Mouse (Mus musculus): ENCODE results near the gene Cspg5. TPM values are rescaled to one million over a fixed set of nuclear protein-coding genes. Genes with fewer than 3 reads are reported as not detected.

Gene Cspg5
- polyA plus RNA-seq, 1 experiment from 2014 or later: 3.0 TPM

DNA sequence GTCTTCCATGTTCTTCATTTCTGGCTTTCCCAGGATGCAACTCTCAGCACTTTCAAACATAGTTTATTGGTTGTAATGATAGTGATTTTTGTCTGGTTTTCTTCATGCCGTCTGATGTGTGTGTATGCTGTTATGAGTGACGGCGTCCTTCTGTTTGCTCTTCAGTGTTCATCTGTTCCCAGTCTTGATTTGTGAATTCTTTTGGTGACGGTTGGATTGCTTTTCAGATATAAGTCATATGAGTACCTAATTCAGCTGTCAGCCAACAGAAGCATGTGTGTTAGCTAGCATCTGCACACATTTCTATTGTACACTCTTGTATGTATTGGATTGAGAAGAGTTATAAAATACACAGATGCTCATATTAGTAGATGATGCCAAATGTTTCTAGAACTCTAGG is 19.3 kb upstream of the Cspg5 start:
- Histone ChIP-seq H3K4me1 (replicated peaks; ENCODE audit: control insufficient read depth, insufficient read depth) (no peaks in the 10 kb centered on the region), H3K36me3 (ENCODE audit: control insufficient read depth, insufficient read depth, low read length) (peaks cover 12% of the 10 kb centered on the region; the same call in 1 of the 2 replicates), H3K4me3 (ENCODE audit: low read depth, low read length) (no peak overlapping the region), H3K27me3 (ENCODE audit: control insufficient read depth, insufficient read depth, low read length) (no peaks in the 10 kb centered on the region), H3K9me3 (ENCODE audit: control insufficient read depth, low read length) (no peaks in the 10 kb centered on the region), H3K4me2 (replicated peaks; ENCODE audit: low read depth) (no peak overlapping the region), H3K9ac (ENCODE audit: low read length) (no peak overlapping the region), H3K27ac (replicated peaks) (no peak overlapping the region)
- DNase-seq (ENCODE audit: low spot score) (no peak), ATAC-seq (ENCODE audit: low FRiP score, low TSS enrichment) (no peak)
- TF ChIP-seq EP300 (optimal IDR thresholded peaks at IDR 0.05) (no peak), CTCF (IDR thresholded peaks at IDR 0.05; ENCODE audit: low read depth) (no peak)
- 85% methylated on average over 4 of the region's 4 CpGs for WGBS

DNA sequence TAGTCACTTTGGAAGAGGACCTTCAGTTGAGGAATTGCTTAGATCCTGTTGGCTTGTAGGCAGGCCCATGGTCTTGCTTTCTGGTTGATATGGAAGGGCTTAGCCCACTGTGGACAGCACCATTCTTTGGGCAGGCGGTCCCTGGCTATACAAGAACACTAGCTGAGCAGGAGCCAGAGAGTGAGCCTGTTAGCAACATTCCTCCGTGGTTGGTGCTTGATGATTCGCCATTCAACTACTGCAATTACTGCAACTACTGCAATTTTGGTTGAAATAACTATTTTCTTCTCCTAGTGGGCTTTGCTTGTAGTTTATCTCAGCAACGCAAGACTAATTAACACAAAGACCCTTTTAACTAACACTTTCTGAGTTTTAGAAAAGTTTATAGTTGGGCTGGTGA is 17.4 kb upstream of the Cspg5 start:
- no peaks in the 10 kb centered on the region for H3K27me3 ChIP-seq (ENCODE audit: control insufficient read depth, insufficient read depth, low read length)
- WGBS: 88% methylated on average over 4 of the region's 4 CpGs
- no peak overlapping the region for H3K4me3 ChIP-seq (ENCODE audit: low read depth, low read length)
- ATAC-seq (ENCODE audit: low FRiP score, low TSS enrichment) (no peak), DNase-seq (ENCODE audit: low spot score) (no peak)
- H3K9me3 ChIP-seq (ENCODE audit: control insufficient read depth, low read length): no peaks in the 10 kb centered on the region
- TF ChIP-seq CTCF (IDR thresholded peaks at IDR 0.05; ENCODE audit: low read depth) (no peak), EP300 (optimal IDR thresholded peaks at IDR 0.05) (no peak)
- no peak overlapping the region for H3K9ac ChIP-seq (ENCODE audit: low read length)
- no peak overlapping the region for H3K4me2 ChIP-seq (replicated peaks; ENCODE audit: low read depth)
- H3K27ac ChIP-seq (replicated peaks): no peak overlapping the region
- no peaks in the 10 kb centered on the region for H3K4me1 ChIP-seq (replicated peaks; ENCODE audit: control insufficient read depth, insufficient read depth)
- H3K36me3 ChIP-seq (ENCODE audit: control insufficient read depth, insufficient read depth, low read length): peaks cover 17% of the 10 kb centered on the region; the same call in 1 of the 2 replicates

DNA sequence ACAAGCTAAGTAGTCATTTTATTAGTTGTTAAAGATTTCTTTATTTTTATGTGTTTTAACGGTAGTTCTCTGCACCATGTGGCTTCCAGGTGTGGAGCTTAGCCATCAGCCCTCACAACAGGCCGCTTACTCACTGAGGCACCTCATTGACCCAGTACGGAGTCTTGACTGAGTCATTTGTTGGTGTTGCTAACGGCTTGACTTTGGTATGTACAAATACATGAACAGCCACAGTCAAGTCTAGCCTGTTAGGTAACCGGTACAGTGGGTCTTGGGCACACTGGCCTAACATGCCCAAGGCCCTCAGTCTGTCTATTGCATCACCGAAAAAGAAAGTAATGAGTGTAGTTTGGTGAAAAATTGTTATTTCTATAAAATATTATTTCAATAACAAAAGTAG is 14.9 kb upstream of the Cspg5 start:
- TF ChIP-seq CTCF (IDR thresholded peaks at IDR 0.05; ENCODE audit: low read depth) (no peak), EP300 (optimal IDR thresholded peaks at IDR 0.05) (no peak)
- H3K36me3 ChIP-seq (ENCODE audit: control insufficient read depth, insufficient read depth, low read length): peaks cover 11% of the 10 kb centered on the region; the same call in 1 of the 2 replicates
- 68% methylated on average over 6 of the region's 6 CpGs for WGBS
- peak; percentile 40; the same call in 1 of the 2 replicates for ATAC-seq (ENCODE audit: low FRiP score, low TSS enrichment)
- no peak overlapping the region for H3K4me3 ChIP-seq (ENCODE audit: low read depth, low read length)
- no peaks in the 10 kb centered on the region for H3K4me1 ChIP-seq (replicated peaks; ENCODE audit: control insufficient read depth, insufficient read depth)
- no peaks in the 10 kb centered on the region for H3K27me3 ChIP-seq (ENCODE audit: control insufficient read depth, insufficient read depth, low read length)
- H3K27ac ChIP-seq (replicated peaks): no peak overlapping the region
- no peak for DNase-seq (ENCODE audit: low spot score)
- no peak overlapping the region for H3K9ac ChIP-seq (ENCODE audit: low read length)
- H3K9me3 ChIP-seq (ENCODE audit: control insufficient read depth, low read length): no peaks in the 10 kb centered on the region
- H3K4me2 ChIP-seq (replicated peaks; ENCODE audit: low read depth): no peak overlapping the region

DNA sequence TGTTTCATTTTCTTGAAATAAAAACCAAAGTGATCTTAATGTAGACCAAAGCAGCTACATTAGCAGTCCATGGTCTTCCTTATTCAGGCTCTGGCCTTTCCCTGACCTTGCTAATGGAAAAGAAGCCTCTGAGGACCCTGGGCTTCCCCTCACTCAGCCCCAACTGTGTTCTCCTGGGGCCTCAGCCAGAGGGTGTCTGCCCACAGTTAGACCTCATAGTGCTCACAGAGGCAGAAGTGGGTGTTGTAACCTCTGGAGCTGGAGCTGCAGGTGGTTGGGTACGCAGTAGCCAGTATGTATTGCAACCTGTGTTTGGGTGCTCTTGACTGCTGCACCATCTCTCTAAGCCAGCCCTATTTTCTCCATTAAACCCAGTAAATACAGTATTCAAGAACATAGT is 14.5 kb upstream of the Cspg5 start:
- no peak for DNase-seq (ENCODE audit: low spot score)
- Histone ChIP-seq H3K9ac (ENCODE audit: low read length) (no peak overlapping the region), H3K27me3 (ENCODE audit: control insufficient read depth, insufficient read depth, low read length) (no peaks in the 10 kb centered on the region), H3K27ac (replicated peaks) (peak overlapping the region; percentile 9; the same call in 1 of the 2 replicates), H3K36me3 (ENCODE audit: control insufficient read depth, insufficient read depth, low read length) (peaks cover 10% of the 10 kb centered on the region; the same call in 1 of the 2 replicates), H3K9me3 (ENCODE audit: control insufficient read depth, low read length) (no peaks in the 10 kb centered on the region), H3K4me3 (ENCODE audit: low read depth, low read length) (no peak overlapping the region), H3K4me1 (replicated peaks; ENCODE audit: control insufficient read depth, insufficient read depth) (no peaks in the 10 kb centered on the region), H3K4me2 (replicated peaks; ENCODE audit: low read depth) (no peak overlapping the region)
- ATAC-seq (ENCODE audit: low FRiP score, low TSS enrichment): no peak
- TF ChIP-seq CTCF (IDR thresholded peaks at IDR 0.05; ENCODE audit: low read depth) (no peak), EP300 (optimal IDR thresholded peaks at IDR 0.05) (no peak)
- WGBS: 95% methylated on average over 1 of the region's 1 CpGs

DNA sequence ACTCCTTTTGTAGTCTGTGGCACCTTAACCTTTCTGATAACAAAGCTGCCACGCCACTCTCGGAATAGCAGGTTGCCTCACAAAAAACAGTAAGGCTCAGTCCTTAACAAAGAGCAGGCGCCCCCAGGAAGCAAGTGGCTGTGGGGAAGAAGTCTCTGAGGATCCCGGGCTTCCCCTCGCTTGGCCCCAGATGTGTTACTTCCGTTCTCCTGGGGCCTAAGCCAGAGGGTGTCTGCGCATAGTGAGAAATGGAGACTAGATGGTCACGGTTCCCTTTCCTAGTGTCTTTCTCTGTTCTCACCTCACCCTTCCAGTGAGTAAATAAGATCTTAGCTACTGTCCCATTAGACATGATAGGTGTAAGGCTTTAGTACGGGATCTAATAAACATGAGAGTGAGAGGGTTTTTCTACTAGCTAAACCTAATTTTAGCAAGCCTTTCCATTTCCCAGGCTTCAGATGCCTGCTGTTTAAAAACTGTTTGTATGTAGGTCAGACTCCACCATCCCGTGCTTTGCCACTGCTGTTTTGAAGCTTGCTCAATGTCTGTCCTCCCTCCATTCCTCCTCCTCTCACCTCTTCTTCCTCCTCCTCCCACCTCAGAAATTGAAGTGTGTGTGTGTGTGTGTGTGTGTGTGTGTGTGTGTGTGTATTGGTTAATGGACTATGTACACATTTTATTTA is 13.9 kb upstream of the Cspg5 start:
- no peak overlapping the region for H3K27ac ChIP-seq (replicated peaks)
- H3K9me3 ChIP-seq (ENCODE audit: control insufficient read depth, low read length): no peaks in the 10 kb centered on the region
- H3K27me3 ChIP-seq (ENCODE audit: control insufficient read depth, insufficient read depth, low read length): no peaks in the 10 kb centered on the region
- no peaks in the 10 kb centered on the region for H3K4me1 ChIP-seq (replicated peaks; ENCODE audit: control insufficient read depth, insufficient read depth)
- no peak overlapping the region for H3K9ac ChIP-seq (ENCODE audit: low read length)
- no peak for TF ChIP-seq EP300 (optimal IDR thresholded peaks at IDR 0.05)
- no peak for TF ChIP-seq CTCF (IDR thresholded peaks at IDR 0.05; ENCODE audit: low read depth)
- no peak overlapping the region for H3K4me2 ChIP-seq (replicated peaks; ENCODE audit: low read depth)
- DNase-seq (ENCODE audit: low spot score): no peak
- no peak overlapping the region for H3K4me3 ChIP-seq (ENCODE audit: low read depth, low read length)
- H3K36me3 ChIP-seq (ENCODE audit: control insufficient read depth, insufficient read depth, low read length): peaks cover 8% of the 10 kb centered on the region; the same call in 1 of the 2 replicates
- 76% methylated on average over 10 of the region's 10 CpGs for WGBS
- no peak for ATAC-seq (ENCODE audit: low FRiP score, low TSS enrichment)

DNA sequence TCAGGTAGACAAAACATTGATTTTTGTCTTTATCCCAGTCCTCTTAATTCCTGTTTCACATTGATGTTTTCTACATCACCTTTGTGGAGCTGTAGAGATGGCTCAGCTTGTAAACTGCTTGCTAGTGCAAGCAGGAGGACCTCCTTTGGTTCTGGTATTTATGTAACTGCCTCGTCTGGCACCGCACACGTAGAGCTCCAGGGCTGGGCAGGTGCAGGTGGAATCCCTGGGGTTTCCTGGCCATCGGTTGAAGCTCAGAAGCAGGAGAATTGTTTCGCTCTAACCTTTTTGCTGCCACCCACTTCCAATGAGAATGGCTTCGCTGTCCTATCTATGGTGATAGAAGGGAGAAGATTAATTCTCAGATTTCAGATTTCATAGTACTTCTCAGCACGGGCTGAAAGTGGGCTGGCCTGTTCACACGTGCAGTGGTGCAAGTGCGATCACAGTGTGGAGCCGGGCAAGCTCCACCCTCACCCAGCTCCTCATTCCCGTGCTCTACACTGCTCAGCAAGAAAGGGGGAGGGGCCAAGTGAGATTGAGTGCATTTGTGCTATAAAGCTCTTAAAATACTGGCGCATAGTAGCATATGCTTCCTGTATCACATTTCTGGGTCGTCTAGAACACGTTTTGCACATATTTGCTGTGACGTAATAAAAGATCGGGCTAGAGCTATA is 13.1 kb upstream of the Cspg5 start:
- H3K9ac ChIP-seq (ENCODE audit: low read length): no peak overlapping the region
- no peak overlapping the region for H3K27ac ChIP-seq (replicated peaks)
- H3K36me3 ChIP-seq (ENCODE audit: control insufficient read depth, insufficient read depth, low read length): peaks cover 13% of the 10 kb centered on the region
- no peak for TF ChIP-seq EP300 (optimal IDR thresholded peaks at IDR 0.05)
- TF ChIP-seq CTCF (IDR thresholded peaks at IDR 0.05; ENCODE audit: low read depth): no peak
- ATAC-seq (ENCODE audit: low FRiP score, low TSS enrichment) (no peak), DNase-seq (ENCODE audit: low spot score) (no peak)
- H3K4me2 ChIP-seq (replicated peaks; ENCODE audit: low read depth): no peak overlapping the region
- no peak overlapping the region for H3K4me3 ChIP-seq (ENCODE audit: low read depth, low read length)
- no peaks in the 10 kb centered on the region for H3K27me3 ChIP-seq (ENCODE audit: control insufficient read depth, insufficient read depth, low read length)
- 82% methylated on average over 16 of the region's 16 CpGs for WGBS
- no peaks in the 10 kb centered on the region for H3K4me1 ChIP-seq (replicated peaks; ENCODE audit: control insufficient read depth, insufficient read depth)
- H3K9me3 ChIP-seq (ENCODE audit: control insufficient read depth, low read length): no peaks in the 10 kb centered on the region
